Mouse (Mus musculus) bone marrow, adult 2 months (tissue): ENCODE measurements around the gene Tyr.

Experiments
- CTCF ChIP-seq: fragments of 200-500 bp; IDR thresholded peaks from 2 replicates; pipeline ENCODE4 v1.5.1; 2011; ENCODE audit warnings: low read length, control low read depth; ENCODE audit not compliant: control insufficient read depth, insufficient read depth
- POLR2A ChIP-seq: fragments of 200-500 bp; IDR thresholded peaks from 2 replicates; pipeline ENCODE4 v1.6.1; 2011; ENCODE audit warnings: low read depth, mild to moderate bottlenecking, control low read depth, low read length, borderline replicate concordance; ENCODE audit not compliant: control insufficient read depth

GRCm38 (mm10) chr7:87539031-87539430, 45.7 kb upstream of the Tyr start:
- TF ChIP-seq POLR2A = no peak
- no peak for TF ChIP-seq CTCF
